Mouse (Mus musculus): ENCODE data around the gene Rps9. TPM values are rescaled to one million over a fixed set of nuclear protein-coding genes. Genes with fewer than 3 reads are reported as not detected.

Rps9 gene
- polyA plus RNA-seq, 1 experiment: 1,031 TPM

Other genes starting within 250 kb of the Rps9 start
- 2.9 and 3.7 TPM in 2 replicates for gene Tarm1, start 201.4 kb upstream of the Rps9 start, polyA plus RNA-seq (2012; rRNA removed)
- 0.19 and 0.26 TPM in 2 replicates for gene Oscar, start 87.8 kb upstream of the Rps9 start, polyA plus RNA-seq (2012; rRNA removed)
- gene Ndufa3, start 86.6 kb upstream of the Rps9 start, polyA plus RNA-seq (2012; rRNA removed): 722 and 885 TPM in 2 replicates
- gene Tfpt, start 74.1 kb upstream of the Rps9 start, polyA plus RNA-seq (2012; rRNA removed): 7.6 and 9.9 TPM in 2 replicates
- gene Prpf31, start 74.0 kb upstream of the Rps9 start, polyA plus RNA-seq (2012; rRNA removed): 21.3 and 24.1 TPM in 2 replicates
- 41.9 and 45.0 TPM in 2 replicates for gene Cnot3, start 58.7 kb upstream of the Rps9 start, polyA plus RNA-seq (2012; rRNA removed)
- 5.5 and 6.8 TPM in 2 replicates for gene Leng1, start 38.2 kb upstream of the Rps9 start, polyA plus RNA-seq (2012; rRNA removed)
- gene Tmc4, start 26.4 kb upstream of the Rps9 start, polyA plus RNA-seq (2012; rRNA removed): 45.5 and 62.2 TPM in 2 replicates
- 88.2 and 105 TPM in 2 replicates for gene Tsen34, start 11.1 kb upstream of the Rps9 start, polyA plus RNA-seq (2012; rRNA removed)
- gene Mboat7, start 10.5 kb upstream of the Rps9 start, polyA plus RNA-seq (2012; rRNA removed): 56.2 and 61.4 TPM in 2 replicates
- 3.2 and 5.4 TPM in 2 replicates for gene Pirb, start 16.4 kb downstream of the Rps9 start, polyA plus RNA-seq (2012; rRNA removed)
- gene Gm15448, start 121.7 kb downstream of the Rps9 start, polyA plus RNA-seq (2012; rRNA removed): 0.11 and 0.23 TPM in 2 replicates
- 0.16 and 0.30 TPM in 2 replicates for gene Pira2, start 141.1 kb downstream of the Rps9 start, polyA plus RNA-seq (2012; rRNA removed)
- gene Gm14548, start 194.1 kb downstream of the Rps9 start, polyA plus RNA-seq (2012; rRNA removed): 0.15 and 0.23 TPM in 2 replicates
- gene Lilra6, start 211.5 kb downstream of the Rps9 start, polyA plus RNA-seq (2012; rRNA removed): 0.11 and 0.20 TPM in 2 replicates